Mouse (Mus musculus): ENCODE measurements around the gene Gkap1. TPM values are rescaled to one million over a fixed set of nuclear protein-coding genes. Genes with fewer than 3 reads are reported as not detected.

The Gkap1 gene
- polyA plus RNA-seq (2015; fragmentation: Nextera tagmentation; extraction: Ambion mirVana): 22.5 and 24.4 TPM in 2 replicates

DNA sequence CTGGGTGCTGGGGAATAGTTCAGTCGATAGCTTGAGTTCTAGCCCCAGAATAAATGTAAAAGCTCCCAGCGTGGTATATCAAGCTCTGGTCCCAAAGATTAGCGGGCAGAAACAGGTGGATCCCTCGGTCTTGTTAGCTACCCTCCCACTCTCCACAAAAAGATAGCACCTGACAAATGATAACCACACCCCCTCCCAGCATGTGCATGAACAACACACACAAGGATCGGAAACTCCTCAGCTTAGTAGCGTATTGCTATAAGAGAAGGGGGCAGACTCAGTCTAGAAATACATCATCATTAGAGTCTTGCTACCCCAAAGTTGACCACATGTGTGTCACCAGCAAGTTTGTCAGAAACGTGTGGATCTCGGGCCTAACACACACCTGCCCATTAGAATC is at the start of gene Gkap1:
Gkap1 (minus strand) TSS at position 101 of the 400 bp plus-strand sequence.
- no peaks in the 10 kb centered on the region for H3K27me3 ChIP-seq (replicated peaks; ENCODE audit: insufficient read depth, low read length)
- H3K4me3 ChIP-seq (ENCODE audit: low read depth, low read length): peak within 1 kb of the TSS; percentile 88
- H3K9ac ChIP-seq (replicated peaks; ENCODE audit: low read depth): peak within 1 kb of the TSS; percentile 68
- 74% methylated on average over 8 of the region's 8 CpGs for WGBS
- peak within 1 kb of the TSS; percentile 91 for H3K4me2 ChIP-seq (replicated peaks; ENCODE audit: low read depth, low read length)
- no peak for ATAC-seq
- H3K9me3 ChIP-seq (ENCODE audit: low read length): no peaks in the 10 kb centered on the region
- H3K4me1 ChIP-seq (ENCODE audit: insufficient read depth, low read depth, low read length): peaks cover 3% of the 10 kb centered on the region; the same call in 1 of the 2 replicates
- H3K27ac ChIP-seq (ENCODE audit: low read length): no peak within 1 kb of the TSS
- DNase-seq (ENCODE audit: low spot score): no peak
- TF ChIP-seq EP300 (IDR thresholded peaks at IDR 0.05): no peak
- TF ChIP-seq CTCF (IDR thresholded peaks at IDR 0.05): no peak
- no peaks in the 10 kb centered on the region for H3K36me3 ChIP-seq (ENCODE audit: insufficient read depth, low read length)

DNA sequence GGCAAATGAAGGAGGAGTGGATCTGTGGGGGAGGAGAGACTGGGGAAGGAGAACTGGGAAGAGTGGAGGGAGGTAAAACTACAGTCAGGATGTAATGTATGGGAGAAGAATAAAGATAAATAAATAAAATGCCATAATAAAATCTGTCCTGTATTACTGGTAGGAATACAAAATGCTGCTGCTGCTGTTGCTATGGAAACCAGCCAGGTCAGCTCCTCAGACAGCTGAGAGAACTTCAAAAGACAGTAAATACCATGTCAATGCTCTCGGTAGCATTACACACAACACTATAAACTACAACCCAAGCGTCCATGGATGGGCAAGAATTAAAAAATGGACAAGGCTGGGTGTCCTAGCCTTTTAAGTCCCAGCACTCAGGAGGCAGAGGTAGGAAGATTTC is 42.3 kb upstream of the Gkap1 start:
- Histone ChIP-seq H3K9ac (replicated peaks; ENCODE audit: low read depth) (no peak overlapping the region), H3K4me2 (replicated peaks; ENCODE audit: low read depth, low read length) (no peak overlapping the region), H3K4me3 (ENCODE audit: low read depth, low read length) (no peak overlapping the region), H3K27me3 (replicated peaks; ENCODE audit: insufficient read depth, low read length) (no peaks in the 10 kb centered on the region), H3K4me1 (ENCODE audit: insufficient read depth, low read depth, low read length) (no peaks in the 10 kb centered on the region), H3K36me3 (ENCODE audit: insufficient read depth, low read length) (no peaks in the 10 kb centered on the region), H3K27ac (ENCODE audit: low read length) (no peak overlapping the region), H3K9me3 (ENCODE audit: low read length) (no peaks in the 10 kb centered on the region)
- no peak for TF ChIP-seq EP300 (IDR thresholded peaks at IDR 0.05)
- TF ChIP-seq CTCF (IDR thresholded peaks at IDR 0.05): no peak
- 38% methylated on average over 2 of the region's 2 CpGs for whole genome bisulfite sequencing
- ATAC-seq: no peak
- no peak for DNase-seq (ENCODE audit: low spot score)

DNA sequence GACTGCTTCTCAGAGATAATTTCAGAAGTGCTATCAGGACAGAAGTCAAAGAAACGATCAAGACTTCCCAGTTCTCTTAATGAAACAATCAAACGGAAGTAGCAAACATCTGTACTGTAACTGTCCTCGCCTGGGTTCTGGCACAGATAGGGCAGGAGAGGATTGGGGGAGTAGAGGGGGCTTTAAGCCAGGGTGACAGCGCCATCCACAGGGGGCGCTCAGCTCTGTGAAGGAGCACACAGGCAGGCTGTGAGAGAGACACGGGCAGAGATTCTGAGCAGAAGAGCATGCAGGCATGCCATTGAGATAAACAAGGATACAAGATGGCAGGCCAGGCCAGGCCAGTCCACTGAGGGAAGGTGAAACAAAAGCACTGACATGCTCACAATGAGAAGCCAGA is 39.5 kb upstream of the Gkap1 start:
- H3K9ac ChIP-seq (replicated peaks; ENCODE audit: low read depth): no peak overlapping the region
- 46% methylated on average over 6 of the region's 6 CpGs for WGBS
- no peak overlapping the region for H3K4me3 ChIP-seq (ENCODE audit: low read depth, low read length)
- ATAC-seq: no peak
- H3K27me3 ChIP-seq (replicated peaks; ENCODE audit: insufficient read depth, low read length): no peaks in the 10 kb centered on the region
- no peak overlapping the region for H3K4me2 ChIP-seq (replicated peaks; ENCODE audit: low read depth, low read length)
- H3K9me3 ChIP-seq (ENCODE audit: low read length): no peaks in the 10 kb centered on the region
- no peaks in the 10 kb centered on the region for H3K36me3 ChIP-seq (ENCODE audit: insufficient read depth, low read length)
- no peak overlapping the region for H3K27ac ChIP-seq (ENCODE audit: low read length)
- DNase-seq (ENCODE audit: low spot score): no peak
- 0 out of 2 replicates have a peak, but pooled peaks have one; percentile 14 for TF ChIP-seq CTCF (IDR thresholded peaks at IDR 0.05)
- TF ChIP-seq EP300 (IDR thresholded peaks at IDR 0.05): no peak
- H3K4me1 ChIP-seq (ENCODE audit: insufficient read depth, low read depth, low read length): no peaks in the 10 kb centered on the region

DNA sequence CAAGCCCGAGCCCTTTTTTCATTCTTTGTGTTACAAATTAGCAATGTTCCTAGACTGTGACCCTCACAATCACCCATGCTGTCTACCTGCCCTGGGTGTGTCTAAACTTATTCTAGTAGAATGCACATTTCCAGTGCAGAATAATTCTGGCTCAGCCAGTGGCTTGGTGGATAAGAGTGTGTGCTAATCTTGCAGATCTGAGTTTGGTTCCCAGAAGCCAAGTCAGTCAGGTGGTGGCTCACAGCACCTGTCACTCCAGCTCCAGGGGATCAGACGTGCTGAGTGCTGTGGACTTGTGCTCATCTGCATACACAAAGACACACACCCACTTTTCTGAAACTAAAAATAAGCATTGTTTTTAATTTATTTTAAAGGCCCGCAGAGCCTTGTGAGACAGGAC is 38.3 kb upstream of the Gkap1 start:
- no peaks in the 10 kb centered on the region for H3K27me3 ChIP-seq (replicated peaks; ENCODE audit: insufficient read depth, low read length)
- H3K9me3 ChIP-seq (ENCODE audit: low read length): no peaks in the 10 kb centered on the region
- no peak overlapping the region for H3K9ac ChIP-seq (replicated peaks; ENCODE audit: low read depth)
- no peaks in the 10 kb centered on the region for H3K36me3 ChIP-seq (ENCODE audit: insufficient read depth, low read length)
- H3K4me3 ChIP-seq (ENCODE audit: low read depth, low read length): no peak overlapping the region
- ATAC-seq (no peak), DNase-seq (ENCODE audit: low spot score) (no peak)
- no peak overlapping the region for H3K4me2 ChIP-seq (replicated peaks; ENCODE audit: low read depth, low read length)
- 78% methylated on average over 3 of the region's 3 CpGs for WGBS
- H3K27ac ChIP-seq (ENCODE audit: low read length): no peak overlapping the region
- TF ChIP-seq CTCF (IDR thresholded peaks at IDR 0.05) (no peak), EP300 (IDR thresholded peaks at IDR 0.05) (no peak)
- no peaks in the 10 kb centered on the region for H3K4me1 ChIP-seq (ENCODE audit: insufficient read depth, low read depth, low read length)

DNA sequence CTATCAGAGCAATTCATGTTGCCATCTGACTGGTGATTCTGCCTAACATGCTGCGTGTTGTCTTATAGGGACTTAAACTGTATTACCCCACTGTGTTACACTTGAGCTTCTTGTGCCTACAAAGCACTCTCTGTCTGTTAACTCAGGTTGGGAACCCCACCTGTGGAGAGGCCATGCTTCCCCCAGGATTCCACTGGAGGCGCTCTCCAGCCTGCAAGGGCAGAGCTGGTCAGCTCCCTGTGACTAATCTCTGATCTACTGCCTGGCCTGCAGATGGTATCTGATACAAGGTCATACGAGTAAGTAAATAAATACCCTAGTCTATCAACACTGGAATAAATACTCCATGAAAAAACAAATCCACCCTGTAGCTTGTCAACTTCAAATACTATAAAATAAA is 35.9 kb upstream of the Gkap1 start:
- 37% methylated on average over 3 of the region's 3 CpGs for WGBS
- DNase-seq (ENCODE audit: low spot score) (no peak), ATAC-seq (no peak)
- Histone ChIP-seq H3K27ac (ENCODE audit: low read length) (no peak overlapping the region), H3K36me3 (ENCODE audit: insufficient read depth, low read length) (no peaks in the 10 kb centered on the region), H3K4me3 (ENCODE audit: low read depth, low read length) (no peak overlapping the region), H3K9me3 (ENCODE audit: low read length) (no peaks in the 10 kb centered on the region), H3K27me3 (replicated peaks; ENCODE audit: insufficient read depth, low read length) (no peaks in the 10 kb centered on the region), H3K4me2 (replicated peaks; ENCODE audit: low read depth, low read length) (no peak overlapping the region), H3K4me1 (ENCODE audit: insufficient read depth, low read depth, low read length) (no peaks in the 10 kb centered on the region), H3K9ac (replicated peaks; ENCODE audit: low read depth) (no peak overlapping the region)
- TF ChIP-seq CTCF (IDR thresholded peaks at IDR 0.05): peak; percentile 56
- TF ChIP-seq EP300 (IDR thresholded peaks at IDR 0.05): no peak

DNA sequence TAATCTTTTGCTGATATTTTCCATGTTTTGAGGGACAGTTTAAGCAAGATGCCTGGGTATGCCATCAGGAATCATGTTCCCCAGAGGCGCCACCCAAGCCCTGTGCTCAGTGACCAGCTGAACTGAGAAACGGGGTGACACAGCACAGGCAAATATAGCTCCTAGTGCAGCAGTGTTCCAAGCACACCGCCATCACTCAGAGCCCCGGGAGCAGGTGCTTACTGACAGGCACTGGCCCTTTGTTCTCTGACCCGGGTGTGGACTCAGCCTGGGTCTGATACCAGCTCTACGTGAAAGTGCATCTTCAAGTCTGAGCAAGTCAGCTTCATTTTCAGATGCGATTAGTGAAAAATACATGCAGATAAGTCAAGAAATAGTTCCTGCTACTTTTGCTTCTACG is 34.0 kb upstream of the Gkap1 start:
- no peak for TF ChIP-seq CTCF (IDR thresholded peaks at IDR 0.05)
- TF ChIP-seq EP300 (IDR thresholded peaks at IDR 0.05): no peak
- DNase-seq (ENCODE audit: low spot score): no peak
- WGBS: 65% methylated on average over 8 of the region's 8 CpGs

DNA sequence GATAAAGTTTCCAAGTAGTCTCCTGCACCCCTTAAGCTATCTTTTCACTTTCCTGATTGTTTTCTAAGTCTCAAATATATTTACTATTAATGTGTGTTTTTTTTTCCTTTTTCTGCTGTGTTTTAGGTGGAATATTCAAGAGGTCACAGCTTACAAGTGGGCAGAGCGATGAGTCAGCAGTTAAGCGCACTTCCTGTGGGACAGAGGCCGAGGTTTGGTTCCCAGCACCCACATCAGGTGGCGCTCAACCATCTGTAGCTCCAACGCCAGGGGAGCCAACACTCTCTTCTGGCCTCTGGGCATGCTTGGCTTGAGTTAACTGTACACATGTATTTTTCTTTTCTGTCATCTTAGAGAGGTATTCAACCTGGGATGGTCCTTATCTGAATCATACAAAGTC is 32.0 kb upstream of the Gkap1 start:
- ATAC-seq: no peak
- TF ChIP-seq CTCF (IDR thresholded peaks at IDR 0.05) (no peak), EP300 (IDR thresholded peaks at IDR 0.05) (no peak)
- Histone ChIP-seq H3K9ac (replicated peaks; ENCODE audit: low read depth) (no peak overlapping the region), H3K4me1 (ENCODE audit: insufficient read depth, low read depth, low read length) (no peaks in the 10 kb centered on the region), H3K27me3 (replicated peaks; ENCODE audit: insufficient read depth, low read length) (no peaks in the 10 kb centered on the region), H3K4me3 (ENCODE audit: low read depth, low read length) (no peak overlapping the region), H3K9me3 (ENCODE audit: low read length) (no peaks in the 10 kb centered on the region), H3K4me2 (replicated peaks; ENCODE audit: low read depth, low read length) (no peak overlapping the region), H3K36me3 (ENCODE audit: insufficient read depth, low read length) (no peaks in the 10 kb centered on the region), H3K27ac (ENCODE audit: low read length) (no peak overlapping the region)
- WGBS: 95% methylated on average over 5 of the region's 5 CpGs
- DNase-seq (ENCODE audit: low spot score): no peak

More for the DNA sequence above, 34.0 kb upstream of the Gkap1 start:
- H3K9me3 ChIP-seq (ENCODE audit: low read length): no peaks in the 10 kb centered on the region
- ATAC-seq: no peak
- H3K27me3 ChIP-seq (replicated peaks; ENCODE audit: insufficient read depth, low read length): no peaks in the 10 kb centered on the region
- no peaks in the 10 kb centered on the region for H3K36me3 ChIP-seq (ENCODE audit: insufficient read depth, low read length)
- H3K4me3 ChIP-seq (ENCODE audit: low read depth, low read length): no peak overlapping the region
- H3K27ac ChIP-seq (ENCODE audit: low read length): no peak overlapping the region
- no peak overlapping the region for H3K9ac ChIP-seq (replicated peaks; ENCODE audit: low read depth)
- no peaks in the 10 kb centered on the region for H3K4me1 ChIP-seq (ENCODE audit: insufficient read depth, low read depth, low read length)
- H3K4me2 ChIP-seq (replicated peaks; ENCODE audit: low read depth, low read length): no peak overlapping the region

Data from lung, postnatal 0 days (tissue).